ENCODE assay signal across 10 mouse cellular contexts in genomic region chr7:144970997-144971768, GRCm38 (mm10). TPM values are rescaled to one million over a fixed set of nuclear protein-coding genes. Genes with fewer than 3 reads are reported as not detected.
DNase-seq lines count a peak whose midpoint lies in the region; ATAC-seq and TF ChIP-seq lines count a peak whose summit lies in the region.
"Had no signal": no experiment of that assay in that cellular context is flagged by ENCODE, and none has a peak within 500 bp of the region (broad histone marks: within the 10 kb centered on the region; RNA-seq: fewer than 3 reads in every experiment).

No protein-coding gene starts in this region.

- H3K4me1 ChIP-seq in heart, postnatal 0 days (ENCODE audit: control insufficient read depth, insufficient read depth) = no peaks in the 10 kb centered on the region
- H3K4me1 ChIP-seq: embryonic facial prominence, embryonic 12.5 days had no signal

- H3K27me3 ChIP-seq in heart, postnatal 0 days (ENCODE audit: control insufficient read depth, insufficient read depth, low read length) = no peaks in the 10 kb centered on the region
- H3K27me3 ChIP-seq: embryonic facial prominence, embryonic 12.5 days had no signal

- no peak overlapping the region for H3K4me2 ChIP-seq in heart, postnatal 0 days (ENCODE audit: low read depth, low read length)
- H3K4me2 ChIP-seq: embryonic facial prominence, embryonic 12.5 days had no signal

- no peaks in the 10 kb centered on the region for H3K9me3 ChIP-seq in heart, postnatal 0 days (replicated peaks; ENCODE audit: control insufficient read depth, low read length)
- H3K9me3 ChIP-seq: embryonic facial prominence, embryonic 12.5 days had no signal

- TF ChIP-seq CTCF in heart, postnatal 0 days (IDR thresholded peaks at IDR 0.05; ENCODE audit: low read depth) = no peak

- no peak for DNase-seq in heart, postnatal 0 days (ENCODE audit: low spot score)
- no peak for DNase-seq in heart, postnatal 36 days
- peak; percentile 30 for DNase-seq in A20 (ENCODE audit: low read depth, low spot score)
- DNase-seq in retina, embryonic 14.5 days (ENCODE audit: low spot score) = no peak
- no peak for DNase-seq in spleen, adult 18-20 months
- no peak for DNase-seq in gastrocnemius, adult 18-20 months (ENCODE audit: low spot score)
- DNase-seq: right cerebral cortex, postnatal 14 days had no signal

- H3K36me3 ChIP-seq in heart, postnatal 0 days (replicated peaks; ENCODE audit: control insufficient read depth, insufficient read depth, low read length) = no peaks in the 10 kb centered on the region
- H3K36me3 ChIP-seq: embryonic facial prominence, embryonic 12.5 days had no signal

- ATAC-seq in heart, postnatal 0 days (ENCODE audit: insufficient read depth, low read depth) = peak; percentile 42; the same call in 1 of the 2 replicates
- peak; percentile 98 for ATAC-seq in common myeloid progenitor, adult 5-6 weeks (replicated peaks; ENCODE audit: low read depth, poor library complexity, severe bottlenecking)
- ATAC-seq in megakaryocyte-erythroid progenitor cell, adult 5-6 weeks (replicated peaks; ENCODE audit: low FRiP score, low TSS enrichment, poor library complexity, severe bottlenecking) = peak; percentile 97

- no peak overlapping the region for H3K4me3 ChIP-seq in heart, postnatal 0 days (ENCODE audit: low read depth, low read length)
- H3K4me3 ChIP-seq: embryonic facial prominence, embryonic 12.5 days had no signal

- H3K9ac ChIP-seq in heart, postnatal 0 days (replicated peaks; ENCODE audit: low read depth, low read length) = no peak overlapping the region
- H3K9ac ChIP-seq: embryonic facial prominence, embryonic 12.5 days had no signal

- no peak overlapping the region for H3K27ac ChIP-seq in heart, postnatal 0 days (ENCODE audit: low read depth)
- H3K27ac ChIP-seq: embryonic facial prominence, embryonic 12.5 days had no signal

- WGBS in heart, postnatal 0 days = 57% methylated on average over 8 of the region's 8 CpGs

- no peak for TF ChIP-seq EP300 in heart, postnatal 0 days (IDR thresholded peaks at IDR 0.05; ENCODE audit: low read depth)

- intact Hi-C loops in heart, postnatal 36 days (cut with DNase I) = no loop called here

RNA-seq across cellular contexts. Expression of gene Ccnd1, which starts 31.5 kb away (rescaled TPM):
- total RNA-seq in heart, postnatal 0 days (2014; rRNA removed; ENCODE audit: low replicate concordance) = 68.2 and 70.0 TPM in 2 replicates
- 58.9 and 61.7 TPM in 2 replicates for polyA plus RNA-seq in heart, postnatal 0 days (2015; fragmentation: Nextera tagmentation; extraction: Ambion mirVana)
- total RNA-seq in heart, postnatal 36 days (2021) = 10 to 100 TPM; 30.6 to 35.2 TPM
- 15.9 and 18.0 TPM in 2 replicates for total RNA-seq in common myeloid progenitor, adult 5-6 weeks (2017)
- total RNA-seq in megakaryocyte-erythroid progenitor cell, adult 5-6 weeks (2014; fragmentation: Nextera tagmentation) = 3.8 and 5.3 TPM in 2 replicates
- 5.9 and 6.7 TPM in 2 replicates for total RNA-seq in megakaryocyte-erythroid progenitor cell, adult 5-6 weeks (2017)
- 1 to 10 TPM; 3.2 to 9.1 TPM for total RNA-seq in gastrocnemius, adult 18-20 months (2021)

RNA-seq across cellular contexts. Expression of gene LTO1, which starts 56.3 kb away (rescaled TPM):
- total RNA-seq in heart, postnatal 0 days (2014; rRNA removed; ENCODE audit: low replicate concordance) = 5.5 and 15.5 TPM in 2 replicates
- 13.6 and 17.6 TPM in 2 replicates for polyA plus RNA-seq in heart, postnatal 0 days (2015; fragmentation: Nextera tagmentation; extraction: Ambion mirVana)
- 10 to 100 TPM; 13.8 to 15.4 TPM for total RNA-seq in heart, postnatal 36 days (2021)
- 42.8 and 51.7 TPM in 2 replicates for total RNA-seq in common myeloid progenitor, adult 5-6 weeks (2017)
- 21.0 and 40.2 TPM in 2 replicates for total RNA-seq in megakaryocyte-erythroid progenitor cell, adult 5-6 weeks (2014; fragmentation: Nextera tagmentation)
- total RNA-seq in megakaryocyte-erythroid progenitor cell, adult 5-6 weeks (2017) = 27.1 and 30.4 TPM in 2 replicates
- 10 to 100 TPM in 1 of 2 experiments, 1 to 10 TPM in 1; 8.0 to 10.2 TPM for total RNA-seq in gastrocnemius, adult 18-20 months (2021)

Comparison
In these comparisons a context has a peak if more than half of its experiments do, and no peak if none do; other contexts are left out.
1. ATAC-seq: peak in every context shown above with its lines; median percentile 98 in common myeloid progenitor, adult 5-6 weeks; 97 in megakaryocyte-erythroid progenitor cell, adult 5-6 weeks; 42 in heart, postnatal 0 days.